Mouse (Mus musculus): ENCODE measurements around the gene Fancd2.

The Fancd2 gene

GRCm38 (mm10) chr6:113614997-113615396 is 83.5 kb downstream of the Fancd2 start:
- DNase-seq: no peak

DNA sequence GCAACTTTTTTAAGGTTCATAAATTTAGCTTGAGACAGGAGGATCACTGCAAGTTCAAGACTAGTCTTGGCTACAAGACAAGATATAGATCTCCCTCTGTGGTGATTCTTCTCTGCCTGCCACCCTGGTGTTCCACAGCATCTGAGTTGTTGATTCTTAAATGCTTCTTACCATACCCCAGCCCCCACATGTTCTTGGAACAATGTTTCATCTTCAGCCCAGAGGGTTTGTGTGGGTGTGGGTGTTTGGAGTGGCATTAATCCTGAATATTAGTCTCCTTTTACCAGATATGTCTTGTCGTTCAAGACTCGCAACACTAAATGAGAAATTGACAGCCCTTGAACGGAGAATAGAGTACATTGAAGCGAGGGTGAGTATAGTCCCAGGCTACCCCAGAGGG is 84.0 kb downstream of the Fancd2 start:
- DNase-seq: no peak

DNA sequence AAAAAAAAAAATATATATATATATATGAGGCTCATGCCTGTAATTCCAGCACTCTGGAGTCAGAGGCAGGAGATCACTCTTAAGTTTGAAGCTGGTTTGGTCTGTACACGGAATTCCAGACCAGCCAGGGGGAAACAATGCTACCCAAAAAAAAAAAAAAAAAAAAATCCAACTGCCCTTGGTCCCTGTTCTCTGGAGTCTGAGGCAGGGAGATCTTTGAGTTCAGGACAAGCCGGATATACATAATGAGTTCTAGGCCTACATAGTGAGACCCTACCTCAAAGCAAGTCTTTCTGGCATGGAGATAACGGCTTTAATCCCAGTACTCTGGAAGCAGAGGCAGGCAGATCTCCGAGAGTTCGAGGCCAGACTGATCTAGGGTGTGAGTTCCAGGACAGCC is 91.9 kb downstream of the Fancd2 start:
- DNase-seq: no peak

GRCm38 (mm10) chr6:113623941-113624751 is 92.7 kb downstream of the Fancd2 start, which contains the start of gene Vhl:
Vhl (plus strand) TSS chr6:113623959.
- peak; percentile 90 for DNase-seq

DNA sequence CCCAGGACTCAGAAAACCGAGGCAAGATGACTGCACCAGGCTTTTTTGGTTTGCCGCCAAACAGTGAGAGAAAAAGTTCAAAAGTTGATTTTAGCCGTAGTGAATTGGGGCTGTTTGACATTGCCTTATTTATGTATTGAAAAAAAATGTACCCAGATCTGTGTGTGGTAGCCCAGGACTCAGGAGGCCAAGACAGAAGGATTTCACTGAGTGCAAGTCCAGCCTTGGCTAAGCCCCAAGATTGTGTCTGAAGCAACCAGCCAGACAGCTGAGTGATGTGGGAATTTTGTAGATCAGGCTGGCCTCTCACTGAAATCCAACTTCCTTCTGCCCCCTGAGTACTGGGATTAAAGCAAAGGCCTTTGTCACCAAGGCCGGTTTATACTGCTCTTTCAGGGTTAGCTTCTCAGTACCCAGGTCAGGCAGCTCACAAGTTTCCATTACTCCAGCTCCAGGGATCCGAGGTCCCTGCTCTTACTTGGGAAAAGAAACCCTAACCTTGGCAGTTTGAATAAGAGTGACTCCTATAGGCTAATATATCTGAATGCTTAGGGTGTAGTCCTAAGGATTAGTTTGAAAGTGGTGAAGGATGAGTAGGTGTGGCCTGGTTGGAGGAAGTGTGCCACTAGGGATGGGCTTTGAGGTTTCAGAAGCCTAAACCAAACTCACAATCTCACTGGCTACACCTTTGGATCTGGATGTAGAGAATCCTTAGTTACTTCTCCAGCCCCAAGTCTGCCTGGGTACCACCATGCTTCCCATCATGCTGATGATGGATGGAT is 93.7 kb downstream of the Fancd2 start:
- DNase-seq: peak; percentile 19

GRCm38 (mm10) chr6:113630322-113630721 is 98.8 kb downstream of the Fancd2 start:
- no peak for DNase-seq

- no peak for DNase-seq
Measured at GRCm38 (mm10) chr6:113632863-113633262, 101.4 kb downstream of the Fancd2 start.

DNA sequence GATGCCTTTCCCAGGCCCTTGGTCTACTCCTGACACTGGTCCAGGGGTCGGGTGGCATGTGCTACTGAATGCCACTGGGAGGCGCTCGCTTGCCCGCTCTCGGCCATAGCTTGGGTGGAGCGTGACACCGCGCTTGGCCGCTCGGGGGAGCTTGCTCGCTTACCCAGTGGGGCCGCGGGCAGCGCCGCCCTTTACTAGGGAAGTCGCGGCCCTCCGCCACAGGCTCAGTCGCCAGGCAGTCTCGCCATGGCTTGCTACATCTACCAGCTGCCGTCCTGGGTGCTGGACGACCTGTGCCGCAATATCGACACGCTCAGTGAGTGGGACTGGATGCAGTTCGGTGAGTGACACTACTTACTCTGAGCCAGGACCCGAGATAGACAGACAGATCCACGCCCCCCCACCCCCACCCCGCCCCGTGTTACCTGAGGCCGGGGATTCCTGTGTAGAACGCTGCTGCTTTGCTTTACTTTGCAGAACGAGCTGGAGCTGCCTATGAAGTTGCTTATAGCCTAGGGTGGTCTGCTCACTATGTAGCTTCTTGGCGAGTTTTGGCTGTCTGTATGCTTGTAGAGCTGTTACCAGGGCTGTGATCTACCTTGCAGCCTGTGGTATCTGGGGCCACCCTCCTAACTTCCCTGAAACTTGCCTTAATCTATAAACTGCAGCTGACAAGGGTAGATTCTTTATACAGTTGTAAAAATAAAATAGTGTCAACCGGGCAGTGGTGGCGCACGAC is 107.0 kb downstream of the Fancd2 start, which contains the start of gene Irak2:
TSS of gene Irak2 (plus strand) at position 166 of the 739 bp plus-strand sequence.
- DNase-seq: peak; percentile 98

DNA sequence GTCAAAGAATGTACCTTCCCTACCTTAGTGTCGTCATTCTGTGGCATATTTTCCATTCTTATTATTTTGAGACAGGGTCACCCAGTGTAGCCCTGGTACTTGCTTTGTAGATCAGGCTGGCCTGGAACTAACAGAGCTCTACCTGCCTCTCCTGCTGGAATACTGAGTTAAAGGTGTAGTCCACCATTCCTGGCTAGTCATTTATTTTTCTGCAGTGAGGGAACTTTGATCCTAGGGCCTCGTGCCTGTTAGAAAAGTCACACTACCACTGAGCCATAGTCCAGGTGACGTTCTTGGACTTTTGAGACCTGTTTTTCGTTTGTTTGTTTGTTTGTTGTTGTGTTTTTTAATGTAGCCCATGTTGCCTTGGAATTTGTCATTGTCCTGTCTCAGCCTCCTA is 107.7 kb downstream of the Fancd2 start:
- peak; percentile 44 for DNase-seq

DNA sequence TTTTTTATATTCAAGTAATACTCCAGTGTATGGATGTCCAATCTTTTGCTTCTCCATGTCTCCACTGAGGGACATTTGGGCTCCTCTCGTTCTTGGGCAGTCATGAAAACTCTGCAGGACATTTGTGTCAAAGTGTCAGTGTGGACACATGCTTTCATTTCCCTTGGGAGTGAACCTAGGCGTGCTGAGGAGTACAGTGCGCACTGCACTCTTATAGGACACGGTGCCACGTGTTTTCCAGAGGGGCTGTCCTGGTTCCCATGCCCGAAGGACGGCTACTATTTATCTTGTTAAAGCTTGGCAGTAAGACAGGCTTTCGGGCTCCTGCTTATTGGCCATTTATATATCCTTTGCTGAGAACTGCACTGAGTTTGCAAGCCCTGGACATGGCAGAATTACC is 111.1 kb downstream of the Fancd2 start:
- no peak for DNase-seq

DNA sequence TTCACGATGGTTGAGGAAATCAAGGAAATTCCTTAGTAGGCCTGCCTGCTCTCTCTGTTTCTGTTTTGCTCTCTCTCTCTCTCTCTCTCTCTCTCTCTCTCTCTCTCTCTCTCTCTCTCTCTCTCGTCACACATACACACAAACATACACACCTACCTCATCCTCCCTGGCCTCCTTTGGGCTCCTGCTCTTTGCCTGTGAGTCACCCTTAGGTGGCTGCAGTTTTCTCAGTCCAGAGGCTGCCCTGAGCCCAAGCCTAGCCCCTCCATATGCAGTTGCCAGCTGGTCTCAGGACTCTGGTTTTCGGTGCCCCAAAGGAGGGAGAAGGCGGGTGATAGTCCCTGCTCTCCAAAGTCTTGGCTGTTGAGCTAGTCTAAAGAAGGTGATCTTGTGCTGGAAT is 111.5 kb downstream of the Fancd2 start:
- DNase-seq: no peak

DNA sequence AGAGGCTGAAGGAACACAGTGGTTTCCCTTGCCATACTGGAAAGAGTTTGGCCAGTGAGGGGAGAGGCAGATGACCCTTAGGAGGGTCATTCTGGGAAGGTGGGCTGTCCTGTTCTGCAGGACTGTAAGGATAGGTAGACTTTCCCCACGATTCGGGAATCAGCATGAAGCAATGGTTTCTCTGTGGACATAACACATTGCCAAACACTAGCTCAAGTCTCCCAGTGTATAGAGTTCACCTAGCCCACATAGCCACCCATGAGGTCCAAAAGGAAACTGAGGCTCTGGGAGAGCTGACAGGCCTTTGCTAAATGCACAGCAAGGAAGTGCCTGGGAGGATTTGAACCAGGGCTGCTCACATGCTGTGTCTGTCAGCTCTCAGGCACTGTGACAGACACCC is 112.5 kb downstream of the Fancd2 start:
- no peak for DNase-seq

DNA sequence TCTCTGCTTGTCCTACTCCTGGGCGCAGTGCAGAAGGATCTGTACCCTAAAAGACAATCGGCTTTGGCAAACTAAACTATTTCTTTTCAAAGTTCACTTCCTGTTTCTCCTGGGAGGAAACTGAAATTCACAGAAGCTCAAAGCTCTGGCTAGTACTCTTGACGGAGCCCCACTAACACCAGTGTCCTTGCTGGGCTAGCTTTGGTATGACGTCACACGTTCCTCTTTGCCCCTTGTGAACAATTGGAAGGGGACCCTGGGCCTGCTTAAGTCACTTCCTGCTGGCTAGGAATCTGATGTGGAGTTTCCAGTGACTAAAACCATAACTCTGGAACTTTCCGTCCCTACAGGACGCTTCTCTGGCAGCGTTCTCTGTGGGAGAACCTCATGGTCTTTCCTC is 113.3 kb downstream of the Fancd2 start:
- DNase-seq: peak; percentile 59
